Mouse (Mus musculus) MEL (cell line): ENCODE measurements around the gene Ccdc170. TPM values are rescaled to one million over a fixed set of nuclear protein-coding genes. Genes with fewer than 3 reads are reported as not detected.

ENCODE experiments used
- DNase-seq: peaks from one replicate; pipeline ENCODE4 v3.0.0; 2011; ENCODE audit warnings: low read depth, low spot score
- H3K27ac ChIP-seq: 2 replicates; pipeline ENCODE4 v1.5.1; 2012; ENCODE audit warnings: low read depth, mild to moderate bottlenecking, control low read depth, low read length, moderate library complexity; ENCODE audit not compliant: control insufficient read depth
- H3K27me3 ChIP-seq, 2 experiments: fragments of 150-350 bp in 1 of 2; sonication (generic) in 1 of 2; 2 replicates each; pipeline ENCODE4 v1.6.1; 2012; ENCODE audit warnings: low read length in 2 of 2, mild to moderate bottlenecking in 2 of 2, improper control_type of control experiment in 1 of 2, moderate library complexity in 1 of 2; ENCODE audit not compliant: insufficient read depth in 2 of 2, control insufficient read depth in 1 of 2
- H3K36me3 ChIP-seq, 2 experiments: 2 replicates each; pipeline ENCODE4 v1.6.1; 2012 to 2014; ENCODE audit warnings: low read length in 2 of 2, improper control_type of control experiment in 1 of 2, inconsistent platforms in 1 of 2, mild to moderate bottlenecking in 1 of 2; ENCODE audit not compliant: insufficient read depth in 2 of 2, control insufficient read depth in 1 of 2
- H3K4me1 ChIP-seq, 2 experiments: fragments of 150-350 bp in 1 of 2; sonication (generic) in 1 of 2; 2 replicates each; pipeline ENCODE4 v1.6.1; 2012; ENCODE audit warnings: low read length in 2 of 2, improper control_type of control experiment in 1 of 2, mild to moderate bottlenecking in 1 of 2; ENCODE audit not compliant: insufficient read depth in 2 of 2, control insufficient read depth in 1 of 2
- H3K4me3 ChIP-seq, 2 experiments: fragments of 150-350 bp in 1 of 2; sonication (generic) in 1 of 2; 2 replicates each; pipeline ENCODE4 v1.5.1; 2012; ENCODE audit warnings: low read depth in 2 of 2, low read length in 2 of 2, mild to moderate bottlenecking in 2 of 2, moderate library complexity in 2 of 2, control low read depth in 1 of 2, improper control_type of control experiment in 1 of 2; ENCODE audit not compliant: control insufficient read depth in 1 of 2, insufficient read depth in 1 of 2
- H3K79me2 ChIP-seq: 2 replicates; pipeline ENCODE4 v1.6.1; 2012; ENCODE audit warnings: mild to moderate bottlenecking, low read length, moderate library complexity; ENCODE audit not compliant: control insufficient read depth, poor library complexity, insufficient read depth
- H3K9ac ChIP-seq: 2 replicates; pipeline ENCODE4 v1.6.1; 2012; ENCODE audit warnings: low read depth, mild to moderate bottlenecking, control low read depth, low read length, moderate library complexity; ENCODE audit not compliant: control insufficient read depth, poor library complexity, severe bottlenecking
- H3K9me3 ChIP-seq: fragments of 150-350 bp; sonication (generic); replicated peaks from 2 replicates; pipeline ENCODE4 v1.6.1; 2012; ENCODE audit warnings: mild to moderate bottlenecking, low read length, improper control_type of control experiment, moderate library complexity; ENCODE audit not compliant: insufficient read depth
- ELF1 ChIP-seq: IDR thresholded peaks from 2 replicates; pipeline ENCODE4 v1.6.1; 2014; ENCODE audit warnings: low read depth, mild to moderate bottlenecking, inconsistent platforms, low read length, improper control_type of control experiment, moderate library complexity
- EP300 ChIP-seq, 2 experiments: IDR thresholded peaks; 2 replicates each; pipeline ENCODE4 v1.6.1; 2011; ENCODE audit warnings: improper control_type of control experiment in 2 of 2, low read length in 2 of 2, low read depth in 1 of 2, mild to moderate bottlenecking in 1 of 2
- ETS1 ChIP-seq: IDR thresholded peaks from 2 replicates; pipeline ENCODE4 v1.6.1; 2012; ENCODE audit warnings: low read depth, mild to moderate bottlenecking, inconsistent platforms, low read length, improper control_type of control experiment, moderate library complexity
- GATA1 ChIP-seq: IDR thresholded peaks from 2 replicates; pipeline ENCODE4 v1.6.1; 2011; ENCODE audit warnings: low read depth, low read length, improper control_type of control experiment
- HCFC1 ChIP-seq: IDR thresholded peaks from 2 replicates; pipeline ENCODE4 v1.6.1; 2012; ENCODE audit warnings: low read depth, mild to moderate bottlenecking, inconsistent platforms, low read length, improper control_type of control experiment, moderate library complexity
- MAFK ChIP-seq: IDR thresholded peaks from 2 replicates; pipeline ENCODE4 v1.6.1; 2011; ENCODE audit warnings: low read depth, mild to moderate bottlenecking, low read length, improper control_type of control experiment, borderline replicate concordance
- MAX ChIP-seq: IDR thresholded peaks from 2 replicates; pipeline ENCODE4 v1.6.1; 2011; ENCODE audit warnings: low read length, improper control_type of control experiment
- MYC ChIP-seq: IDR thresholded peaks from 2 replicates; pipeline ENCODE4 v1.6.1; 2011; ENCODE audit warnings: low read depth, mild to moderate bottlenecking, low read length, improper control_type of control experiment, moderate library complexity
- NELFE ChIP-seq: IDR thresholded peaks from 2 replicates; pipeline ENCODE4 v1.6.1; 2011; ENCODE audit warnings: low read depth, low read length, improper control_type of control experiment
- NRF1 ChIP-seq: IDR thresholded peaks from 2 replicates; pipeline ENCODE4 v1.6.1; 2014; ENCODE audit warnings: low read depth, mild to moderate bottlenecking, inconsistent platforms, low read length, improper control_type of control experiment, moderate library complexity; ENCODE audit not compliant: poor library complexity, insufficient read depth, severe bottlenecking
- POLR2A ChIP-seq, 2 experiments: IDR thresholded peaks; 2 replicates each; pipeline ENCODE4 v1.6.1; 2011 to 2012; ENCODE audit warnings: low read length in 2 of 2, mild to moderate bottlenecking in 2 of 2, control low read depth in 1 of 2, improper control_type of control experiment in 1 of 2, low read depth in 1 of 2, moderate library complexity in 1 of 2; ENCODE audit not compliant: control insufficient read depth in 1 of 2, insufficient read depth in 1 of 2, poor library complexity in 1 of 2
- POLR2AphosphoS5 ChIP-seq: IDR thresholded peaks from 2 replicates; pipeline ENCODE4 v1.6.1; 2012; ENCODE audit warnings: low read depth, borderline replicate concordance, mild to moderate bottlenecking, inconsistent platforms, low read length, moderate library complexity, mixed read lengths
- RCOR1 ChIP-seq: IDR thresholded peaks from 2 replicates; pipeline ENCODE4 v1.6.1; 2012; ENCODE audit warnings: low read depth, mild to moderate bottlenecking, inconsistent platforms, low read length, improper control_type of control experiment
- SIN3A ChIP-seq: IDR thresholded peaks from 2 replicates; pipeline ENCODE4 v1.6.1; 2012; ENCODE audit warnings: low read length, improper control_type of control experiment, inconsistent platforms
- TAL1 ChIP-seq: IDR thresholded peaks from 2 replicates; pipeline ENCODE4 v1.6.1; 2012; ENCODE audit warnings: mild to moderate bottlenecking, inconsistent platforms, low read length, moderate library complexity, mixed read lengths
- TBP ChIP-seq: IDR thresholded peaks from 2 replicates; pipeline ENCODE4 v1.8.0; 2011; ENCODE audit warnings: low read depth, low read length, improper control_type of control experiment
- TCF12 ChIP-seq: IDR thresholded peaks from 2 replicates; pipeline ENCODE4 v1.6.1; 2014; ENCODE audit warnings: low read depth, mild to moderate bottlenecking, inconsistent platforms, low read length, improper control_type of control experiment, moderate library complexity
- USF1 ChIP-seq: IDR thresholded peaks from 2 replicates; pipeline ENCODE4 v1.6.1; 2014; ENCODE audit warnings: low read depth, mild to moderate bottlenecking, inconsistent platforms, low read length, improper control_type of control experiment, moderate library complexity
- USF2 ChIP-seq, 2 experiments: IDR thresholded peaks; 2 replicates each; pipeline ENCODE4 v1.6.1; 2011 to 2012; ENCODE audit warnings: improper control_type of control experiment in 2 of 2, low read length in 2 of 2, borderline replicate concordance in 1 of 2, inconsistent platforms in 1 of 2, low read depth in 1 of 2, mild to moderate bottlenecking in 1 of 2; ENCODE audit not compliant: insufficient read depth in 1 of 2
- ZC3H11A ChIP-seq: IDR thresholded peaks from 2 replicates; pipeline ENCODE4 v1.6.1; 2012; ENCODE audit warnings: low read depth, mild to moderate bottlenecking, inconsistent platforms, low read length, improper control_type of control experiment
- ZKSCAN1 ChIP-seq: IDR thresholded peaks from 2 replicates; pipeline ENCODE4 v1.6.1; 2012; ENCODE audit warnings: low read depth, mild to moderate bottlenecking, inconsistent platforms, low read length, improper control_type of control experiment, moderate library complexity
- ZMIZ1 ChIP-seq: IDR thresholded peaks from 2 replicates; pipeline ENCODE4 v1.6.1; 2012; ENCODE audit warnings: low read depth, mild to moderate bottlenecking, inconsistent platforms, low read length, improper control_type of control experiment, moderate library complexity
- ZNF384 ChIP-seq: IDR thresholded peaks from 2 replicates; pipeline ENCODE4 v1.6.1; 2012; ENCODE audit warnings: low read depth, mild to moderate bottlenecking, inconsistent platforms, low read length, improper control_type of control experiment
- polyA plus RNA-seq, 2 experiments: library from polyadenylated mRNA; stranded (reverse) in 1 of 2; unstranded in 1 of 2; fragments of >175 nt in 1 of 2; fragments of >200 nt in 1 of 2; gene quantifications; 2 replicates each; pipeline versions ENCODE4 v1.2.1 to v1.2.4; 2012; ENCODE audit warnings: low replicate concordance in 2 of 2, low read depth in 1 of 2; ENCODE audit not compliant: insufficient read length in 2 of 2, insufficient read depth in 1 of 2, missing spikeins in 1 of 2
- total RNA-seq: library from RNA; depleted of rRNA; stranded (reverse); fragments of 300-350 nt; gene quantifications from 2 replicates; pipeline ENCODE4 v1.2.3, GENCODE M21; 2012

Ccdc170 gene
- total and polyA plus RNA-seq, 3 experiments, result not detected

DNA sequence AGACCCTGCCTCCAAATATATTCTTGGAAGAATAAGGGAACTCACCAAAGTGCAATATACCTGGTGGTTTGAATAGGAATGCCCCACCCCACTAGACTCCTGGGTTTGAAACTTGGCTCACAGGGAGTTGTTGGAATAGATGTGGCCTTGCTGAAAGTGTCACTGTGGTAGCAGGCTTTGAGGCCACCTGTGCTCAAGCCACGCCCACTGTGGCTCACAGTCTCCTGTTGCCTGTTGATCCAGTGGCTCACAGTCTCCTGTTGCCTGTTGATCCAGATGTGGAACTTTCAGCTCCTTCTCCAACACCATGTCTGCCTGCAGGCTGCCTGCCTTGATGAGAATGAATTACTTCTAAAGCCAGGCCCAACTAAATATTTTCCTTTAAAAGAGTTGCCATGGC, 1.5 kb downstream of the Ccdc170 start:
- H3K36me3 ChIP-seq, result peaks cover 0 to 7% of the 10 kb centered on the region in 2 experiments; a peak in 2 of 4 replicates
- H3K9ac ChIP-seq, result no peak overlapping the region
- H3K27ac ChIP-seq, result no peak overlapping the region
- no peak overlapping the region for H3K4me3 ChIP-seq
- TF ChIP-seq ELF1 (no peak), MYC (no peak), SIN3A (no peak), MAX (no peak), MAFK (no peak), GATA1 (no peak), ZNF384 (no peak), NRF1 (no peak), USF1 (no peak), ZMIZ1 (no peak), ZC3H11A (no peak), POLR2AphosphoS5 (no peak), NELFE (no peak), ETS1 (no peak), RCOR1 (no peak)
- TF ChIP-seq, all 39 proteins: peak for 0
- no peaks in the 10 kb centered on the region for H3K27me3 ChIP-seq
- DNase-seq, result no peak
- H3K79me2 ChIP-seq, result no peaks in the 10 kb centered on the region
- H3K4me1 ChIP-seq, result peaks cover 0 to 7% of the 10 kb centered on the region in 2 experiments; a peak in 1 of 4 replicates
- H3K9me3 ChIP-seq, result no peaks in the 10 kb centered on the region

DNA sequence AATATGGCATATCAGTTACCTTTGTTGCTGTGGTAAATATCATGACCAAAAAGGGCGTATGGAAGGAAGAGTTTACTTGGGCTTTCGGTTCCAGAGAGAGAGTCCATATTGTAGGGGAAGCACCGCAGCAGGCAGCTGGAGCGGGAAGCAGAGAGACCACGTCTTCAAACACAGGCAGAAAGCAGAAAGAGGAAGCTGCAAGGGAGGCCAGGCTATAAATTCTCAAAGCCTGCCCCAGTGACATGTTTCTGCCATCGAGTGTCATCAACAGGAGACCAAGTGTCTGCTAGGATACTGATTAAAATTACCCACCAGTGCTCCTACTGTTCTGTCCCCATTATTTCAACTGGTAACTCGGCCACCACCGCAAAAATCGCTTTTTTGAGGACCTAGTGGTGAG, 2.7 kb downstream of the Ccdc170 start:
- H3K79me2 ChIP-seq, result no peaks in the 10 kb centered on the region
- peak overlapping the region; percentile 42 for H3K9ac ChIP-seq
- peaks cover 2 to 10% of the 10 kb centered on the region in 2 experiments; a peak in 3 of 4 replicates for H3K4me1 ChIP-seq
- H3K27ac ChIP-seq, result peak overlapping the region; percentile 64
- no peaks in the 10 kb centered on the region for H3K9me3 ChIP-seq
- peak; percentile 84 for DNase-seq
- H3K36me3 ChIP-seq, result peaks cover 0 to 10% of the 10 kb centered on the region in 2 experiments; a peak in 2 of 4 replicates
- H3K4me3 ChIP-seq, result peak overlapping the region in 1 of 2 experiments; percentile 6; a peak in 1 of 4 replicates
- no peaks in the 10 kb centered on the region for H3K27me3 ChIP-seq
- TF ChIP-seq TBP (peak; percentile 44; the same call in 1 of the 2 replicates), EP300 (IDR thresholded peaks at IDR 0.05; ENCODE audit: low read depth in 1 of 2, low read length in 2 of 2) (peak; percentile 42 to 56; a peak in 2 of 4 replicates), TCF12 (no peak), RCOR1 (no peak), ETS1 (0 out of 2 replicates have a peak, but pooled peaks have one; percentile 27), NELFE (0 out of 2 replicates have a peak, but pooled peaks have one; percentile 21), POLR2A (IDR thresholded peaks at IDR 0.05; ENCODE audit: control insufficient read depth in 1 of 2, insufficient read depth in 1 of 2, low read depth in 1 of 2, low read length in 2 of 2, poor library complexity in 1 of 2) (peak in 1 of 2 experiments; percentile 33; a peak in 1 of 4 replicates), TAL1 (peak; percentile 28; the same call in 1 of the 2 replicates), MAX (peak; percentile 55), ZKSCAN1 (no peak), USF2 (IDR thresholded peaks at IDR 0.05; ENCODE audit: borderline replicate concordance in 1 of 2, insufficient read depth in 1 of 2, low read depth in 1 of 2, low read length in 2 of 2) (no peak), ZNF384 (no peak), MYC (0 out of 2 replicates have a peak, but pooled peaks have one; percentile 25), HCFC1 (peak; percentile 39; the same call in 1 of the 2 replicates)
